Mouse (Mus musculus) lung, postnatal 14 days (tissue): ENCODE results near the gene Tns4.
A peak's percentile ranks its signal among the peaks of the same experiment; 100 is the strongest.

ENCODE experiments used
- DNase-seq: peaks from one replicate; pipeline ENCODE4 v3.0.0; 2021

The Tns4 gene

DNA sequence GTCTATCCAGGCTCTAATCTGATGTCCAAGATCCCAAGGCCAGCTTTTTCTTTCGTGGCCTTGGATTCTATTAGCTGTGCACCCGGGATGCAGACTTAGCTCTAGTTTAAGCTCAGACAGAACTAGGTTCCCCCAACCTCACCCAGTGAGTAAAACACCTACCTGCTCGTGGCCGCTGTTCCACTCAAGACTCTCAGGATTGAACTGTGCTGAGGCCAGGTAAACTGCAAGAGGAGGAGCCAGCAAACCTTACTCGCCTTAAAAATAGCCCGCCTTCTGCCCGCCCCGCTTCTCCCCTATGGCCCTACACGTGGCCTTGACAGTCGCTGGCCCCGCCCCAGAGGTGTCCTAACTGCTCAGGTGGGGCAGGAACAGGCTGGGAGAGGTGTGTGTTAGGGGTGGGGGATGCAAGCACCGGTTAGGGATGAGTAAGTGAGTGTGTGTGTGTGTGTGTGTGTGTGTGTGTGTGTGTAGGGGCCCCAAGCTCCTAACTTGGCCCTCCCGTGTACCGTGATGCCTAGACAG is at the start of gene Tns4:
Gene Tns4 (minus strand): TSS at position 230 of the 525 bp plus-strand sequence.
- DNase-seq, result no peak

DNA sequence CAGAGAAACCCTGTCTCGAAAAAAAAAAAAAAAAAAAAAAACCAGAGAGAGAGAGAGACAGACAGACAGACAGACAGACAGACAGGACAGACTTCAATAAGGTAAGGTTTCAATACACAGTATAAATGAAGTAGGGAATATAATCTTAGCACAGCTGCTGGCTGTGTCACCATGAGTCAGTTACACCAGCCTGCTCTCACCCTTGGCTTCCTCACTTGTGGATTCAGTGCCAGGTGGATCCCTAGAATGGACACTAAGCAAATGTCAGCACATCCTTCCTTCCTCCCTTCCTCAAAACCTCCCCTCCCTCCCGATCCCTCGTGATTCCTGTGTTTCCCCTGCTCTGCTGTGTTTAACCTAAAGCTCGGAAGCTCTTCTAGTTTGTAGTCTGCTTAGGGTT is 48.3 kb upstream of the Tns4 start:
- no peak for DNase-seq

DNA sequence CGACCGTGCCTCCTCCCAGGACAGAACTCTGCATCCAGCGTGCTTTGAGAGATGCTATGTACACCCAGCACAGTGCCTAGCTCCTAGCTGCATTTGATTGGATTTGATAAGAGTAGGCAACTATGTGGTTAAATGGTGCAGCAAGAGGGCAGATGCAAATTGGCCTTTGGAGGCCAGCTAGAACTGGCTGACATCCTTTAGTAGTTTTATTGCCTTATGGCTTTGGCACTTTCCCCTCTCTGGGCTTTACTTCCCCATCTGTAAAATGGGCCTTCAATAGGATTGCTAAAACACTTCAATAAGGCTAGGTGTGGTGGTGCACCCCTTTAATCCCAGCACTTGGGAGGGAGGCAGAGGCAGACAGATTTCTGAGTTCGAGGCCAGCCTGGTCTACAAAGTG is 47.9 kb upstream of the Tns4 start:
- DNase-seq, result no peak

DNA sequence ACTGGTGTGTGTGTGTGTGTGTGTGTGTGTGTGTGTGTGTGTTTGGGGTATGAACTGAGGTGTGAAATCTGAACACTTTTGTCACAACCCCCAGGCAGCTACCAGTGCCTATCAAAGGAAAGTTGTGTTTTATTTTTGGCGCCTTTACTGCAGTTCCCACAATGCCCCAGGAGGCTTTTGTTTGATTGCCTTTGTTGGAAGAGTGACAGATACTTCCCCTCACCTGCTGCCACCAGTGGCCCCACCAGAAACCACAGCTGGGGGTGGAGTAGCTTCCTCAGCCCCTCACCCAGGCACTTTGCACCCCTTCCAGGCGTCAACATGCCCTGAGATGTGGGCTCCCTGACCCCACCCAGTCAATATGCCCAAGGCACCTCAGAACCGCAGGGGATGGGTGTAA is 47.3 kb upstream of the Tns4 start:
- no peak for DNase-seq

DNA sequence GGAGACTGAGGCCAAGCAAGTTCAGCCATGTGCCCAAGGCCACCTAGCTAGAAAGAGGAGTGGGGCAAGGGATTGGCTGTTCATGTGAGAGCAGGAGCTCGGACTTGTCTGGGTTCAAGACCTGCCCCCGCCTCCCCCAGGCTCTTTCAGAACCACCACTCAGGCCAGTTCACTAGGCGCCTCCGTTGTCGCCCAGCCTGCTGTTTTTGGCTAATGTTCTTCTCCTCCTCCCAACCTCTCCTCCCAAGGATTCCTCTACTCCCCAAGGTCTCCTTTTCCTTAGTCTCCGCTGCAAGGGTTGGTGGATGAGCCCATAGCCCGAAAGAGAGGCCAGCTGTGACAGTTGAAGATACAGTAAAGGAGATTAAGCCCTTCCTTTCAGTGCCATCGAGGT is 45.9 kb upstream of the Tns4 start:
- no peak for DNase-seq

DNA sequence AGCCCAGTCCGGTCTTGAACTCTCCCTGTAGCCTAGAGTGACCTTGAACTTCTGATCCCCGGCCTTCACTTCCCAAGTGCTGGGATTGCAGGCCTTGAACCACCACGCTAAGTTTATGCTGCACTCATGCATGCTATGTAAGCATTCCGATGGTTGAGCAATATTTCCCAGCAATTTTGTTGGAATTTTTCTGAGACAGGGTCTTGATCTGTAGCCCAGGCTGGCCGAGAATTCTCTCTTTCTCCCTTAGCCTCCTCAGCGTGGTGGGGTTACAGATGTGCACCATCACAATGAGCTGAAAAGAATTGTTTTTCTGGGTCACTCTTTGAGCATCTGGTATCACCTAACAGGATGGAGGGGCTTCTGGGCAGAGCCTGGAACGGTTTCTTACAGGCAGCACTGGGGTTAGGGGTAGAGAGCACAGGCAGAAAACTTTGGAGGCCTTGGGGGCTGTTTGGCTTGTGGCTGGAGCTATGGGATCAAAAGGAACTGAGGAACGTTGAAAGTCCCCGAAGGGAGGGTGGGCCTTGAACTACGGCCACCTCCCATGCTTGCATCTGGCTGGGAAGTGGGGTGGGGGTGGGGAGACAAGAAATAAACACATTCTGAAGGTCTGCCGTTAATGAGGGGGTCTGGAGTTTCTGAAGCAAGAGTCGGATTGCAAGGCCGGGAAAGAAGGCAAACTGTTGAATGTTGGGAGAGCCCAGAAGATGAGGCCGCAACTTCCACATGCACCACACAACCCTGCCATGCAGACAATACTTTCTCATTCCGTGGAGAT is 45.4 kb upstream of the Tns4 start:
- DNase-seq, result no peak

DNA sequence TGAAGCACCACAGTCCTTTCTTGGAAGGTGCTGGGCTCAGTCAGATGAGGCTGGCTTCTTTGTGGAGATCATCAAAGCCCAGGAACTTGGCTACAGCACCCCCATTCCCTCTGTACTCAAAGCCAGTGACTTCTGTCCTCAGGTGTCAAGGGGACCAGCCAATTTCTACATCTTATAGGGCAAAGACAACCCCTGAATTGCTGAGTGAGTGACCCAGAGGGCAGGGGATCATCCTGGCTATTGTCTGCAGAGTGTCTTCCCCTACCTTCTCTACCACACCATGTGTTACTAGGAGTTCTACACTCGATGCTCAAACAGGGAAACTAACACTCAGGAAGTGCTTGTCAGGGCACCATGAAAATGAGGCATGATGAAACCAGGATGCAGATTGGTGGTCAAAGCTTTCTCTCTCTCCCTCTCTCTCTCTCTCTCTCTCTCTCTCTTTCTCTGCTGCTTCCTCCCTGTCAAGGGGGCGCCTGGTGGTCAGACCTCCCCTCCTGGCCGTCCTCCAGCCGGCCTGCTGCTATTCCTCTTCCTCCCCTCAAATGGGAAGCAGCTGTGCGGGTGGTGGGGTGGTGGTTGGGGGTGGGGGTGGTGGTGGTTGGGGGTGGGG is 44.3 kb upstream of the Tns4 start:
- no peak for DNase-seq

DNA sequence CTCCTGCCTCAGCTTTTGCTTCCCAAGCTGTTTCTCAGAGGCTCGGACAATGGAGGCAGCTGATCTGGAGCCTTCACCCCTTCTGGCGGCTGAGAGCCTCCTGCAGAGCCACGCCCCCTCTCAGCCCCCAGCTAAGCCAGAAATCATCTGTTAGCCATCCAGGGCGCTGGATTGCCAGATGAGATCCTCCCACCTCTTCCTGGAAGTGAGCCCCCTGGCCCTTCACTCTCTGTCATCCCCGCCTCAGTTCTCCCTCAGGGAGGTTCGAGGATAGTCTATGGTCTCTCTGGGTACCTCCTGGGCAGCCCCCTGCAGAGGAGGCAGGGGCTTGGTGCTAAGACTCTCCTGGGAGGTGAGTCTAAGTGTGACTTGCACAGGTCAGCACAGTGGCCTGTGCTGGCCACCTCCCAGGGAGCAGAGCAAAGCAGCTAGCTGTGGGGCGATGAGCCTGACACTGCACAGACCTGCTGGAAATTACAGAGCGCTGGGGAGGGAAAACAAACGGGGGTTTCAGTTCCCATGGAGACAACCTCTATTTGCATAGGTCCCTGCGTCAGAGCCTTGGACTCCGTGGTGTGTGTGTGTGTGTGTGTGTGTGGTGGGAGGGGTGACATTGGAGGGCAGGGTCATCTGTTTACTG is 43.1 kb upstream of the Tns4 start:
- no peak for DNase-seq

DNA sequence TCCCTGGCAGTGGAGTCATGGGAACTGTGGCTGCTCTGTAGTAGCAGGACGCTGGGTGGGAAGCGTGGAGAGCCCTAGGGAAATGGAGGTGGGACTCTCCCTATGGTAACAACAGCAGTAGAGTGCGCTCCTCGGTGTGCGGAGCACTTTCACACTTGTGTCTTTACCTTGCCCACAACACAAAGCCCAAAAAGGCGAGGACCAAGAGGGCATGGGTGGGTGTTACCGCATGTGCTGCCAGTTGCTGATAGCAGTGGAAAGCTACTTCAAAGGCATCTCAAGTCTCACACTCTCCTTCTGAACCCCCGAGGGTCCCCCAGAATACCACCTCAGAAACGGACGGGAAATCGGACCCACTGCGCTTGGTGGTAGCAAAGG is 42.3 kb upstream of the Tns4 start:
- DNase-seq, result no peak

DNA sequence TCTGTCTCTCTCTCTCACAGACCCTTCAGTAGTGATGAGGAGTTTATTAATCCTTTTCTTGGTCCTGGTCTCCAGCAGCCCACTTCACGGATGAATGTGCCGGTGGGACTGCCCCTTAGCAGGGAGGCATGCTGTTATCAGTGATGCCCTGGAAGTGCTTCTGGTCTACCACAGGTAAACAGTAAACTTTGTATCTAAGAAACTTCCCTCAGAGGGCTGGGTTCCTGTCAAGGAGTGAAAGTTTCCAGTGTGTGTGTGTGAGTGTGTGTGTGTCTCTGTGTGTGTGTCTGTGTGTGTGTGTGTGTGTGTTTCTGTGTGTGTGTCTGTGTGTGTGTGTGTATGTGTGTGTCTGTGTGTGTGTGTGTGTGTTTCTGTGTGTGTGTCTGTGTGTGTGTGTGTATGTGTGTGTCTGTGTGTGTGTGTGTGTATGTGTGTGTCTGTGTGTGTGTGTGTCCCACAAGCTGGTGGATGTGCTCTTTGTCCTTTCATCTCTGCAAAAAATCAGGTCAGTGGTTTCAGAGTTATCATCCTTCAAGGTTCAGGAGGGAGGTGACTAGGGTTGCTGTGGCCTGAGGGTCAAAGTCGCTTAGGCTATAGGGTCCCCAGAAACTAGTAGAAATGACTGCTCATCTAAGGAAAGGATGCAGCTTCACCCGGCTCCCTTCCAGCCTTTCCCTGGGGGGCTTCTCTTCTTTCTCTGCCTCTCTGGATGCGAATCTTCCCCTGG is 41.8 kb upstream of the Tns4 start:
- no peak for DNase-seq

DNA sequence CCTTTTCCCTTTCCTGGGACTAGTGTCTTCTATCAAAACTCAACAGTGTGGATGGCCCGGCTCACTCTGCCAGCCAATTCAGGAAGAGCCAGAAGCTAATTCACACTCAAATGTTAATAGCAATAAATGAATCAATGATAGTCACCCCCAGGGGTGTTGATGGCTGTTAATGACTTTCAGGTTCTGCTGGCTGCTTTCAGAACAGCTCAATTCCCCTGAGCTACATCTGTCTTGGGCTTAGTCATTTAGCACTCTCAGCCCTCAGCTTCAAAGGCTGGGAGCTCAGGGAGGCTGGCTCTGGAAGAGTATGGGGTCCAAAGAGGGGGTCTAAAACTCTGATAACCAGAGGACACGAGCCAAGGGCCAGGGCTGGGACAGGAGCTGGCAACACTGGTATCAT is 40.2 kb upstream of the Tns4 start:
- no peak for DNase-seq

DNA sequence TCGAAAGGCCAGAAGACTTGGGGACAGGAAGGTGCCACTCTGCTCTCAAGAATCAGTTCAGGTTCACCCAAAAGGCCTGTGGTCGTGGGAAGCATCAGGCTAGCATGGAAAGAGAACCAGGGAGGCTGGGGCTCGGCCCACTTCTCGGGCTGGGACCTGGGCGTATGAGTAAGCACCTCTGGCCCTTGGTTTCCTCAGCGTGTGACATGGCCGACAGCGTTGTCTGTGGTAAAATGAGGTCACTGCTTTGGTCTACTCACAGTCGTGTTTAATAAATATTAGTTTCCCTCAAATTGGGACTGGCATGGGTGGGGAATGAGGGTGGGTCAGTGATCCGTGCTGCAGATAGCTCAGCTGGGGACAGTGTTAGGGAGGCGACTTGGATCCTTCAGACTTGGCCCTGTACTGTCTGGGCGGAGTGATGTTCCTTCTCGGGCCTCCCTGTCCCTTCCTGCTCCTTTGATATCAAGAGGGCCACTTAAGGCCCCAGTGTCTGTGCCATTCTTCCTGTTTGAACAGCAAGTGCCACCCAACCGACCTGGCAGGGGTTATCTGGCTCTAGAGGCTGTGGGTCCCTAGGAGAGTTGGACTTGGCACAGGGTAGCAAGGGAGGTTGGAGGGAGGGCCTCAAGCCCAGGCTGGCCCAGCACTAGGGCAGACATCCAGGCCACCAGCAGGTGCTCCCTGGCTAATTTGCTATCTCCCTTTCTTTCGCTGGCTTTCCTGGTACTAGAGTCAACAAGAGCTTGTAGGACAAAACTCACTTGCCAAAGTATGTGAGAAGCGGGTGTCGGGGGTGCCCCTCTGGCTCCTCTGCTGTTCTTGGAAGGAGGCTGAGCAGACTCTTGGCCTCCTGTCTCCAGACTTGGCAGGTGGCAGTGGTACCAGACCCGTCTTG is 38.9 kb upstream of the Tns4 start:
- DNase-seq, result peak; percentile 59

DNA sequence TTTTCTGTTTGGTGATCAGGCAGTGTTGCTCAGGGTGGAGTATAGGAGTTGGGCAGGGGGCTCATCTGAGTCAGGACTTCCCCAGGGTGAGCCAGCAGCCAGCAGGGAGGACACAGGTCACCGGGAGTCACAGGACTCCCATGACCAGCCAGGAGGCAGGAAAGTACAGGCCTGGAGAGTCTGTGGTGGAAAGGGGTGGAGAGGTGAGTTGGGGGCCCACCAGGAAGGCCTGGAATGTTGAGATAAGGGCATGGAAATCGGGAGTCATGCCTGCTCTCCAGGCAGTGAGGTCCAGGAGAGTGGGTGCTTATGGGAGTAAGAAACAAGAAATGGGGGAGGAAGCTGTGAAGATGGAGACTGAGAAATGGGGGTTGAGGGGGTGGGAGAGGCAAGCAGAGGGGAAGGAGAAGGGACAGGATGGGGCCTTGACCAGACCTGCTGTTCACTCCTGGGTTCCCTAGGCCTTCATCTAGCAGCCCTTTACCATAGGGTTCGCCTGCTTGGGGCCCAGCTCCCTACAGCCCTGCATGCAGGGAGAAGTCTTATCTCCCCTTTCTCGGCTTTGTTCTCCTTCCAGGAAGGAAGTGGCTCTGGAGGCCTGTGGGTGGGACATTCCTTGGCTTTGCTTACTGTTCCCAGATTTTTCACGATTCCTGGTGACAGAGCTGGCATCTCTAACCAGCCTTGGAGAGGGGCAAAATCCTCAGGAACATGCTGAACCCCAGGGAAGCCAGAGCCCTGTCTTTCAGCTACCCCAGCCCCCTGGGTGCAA is 37.6 kb upstream of the Tns4 start:
- peak; percentile 57 for DNase-seq

DNA sequence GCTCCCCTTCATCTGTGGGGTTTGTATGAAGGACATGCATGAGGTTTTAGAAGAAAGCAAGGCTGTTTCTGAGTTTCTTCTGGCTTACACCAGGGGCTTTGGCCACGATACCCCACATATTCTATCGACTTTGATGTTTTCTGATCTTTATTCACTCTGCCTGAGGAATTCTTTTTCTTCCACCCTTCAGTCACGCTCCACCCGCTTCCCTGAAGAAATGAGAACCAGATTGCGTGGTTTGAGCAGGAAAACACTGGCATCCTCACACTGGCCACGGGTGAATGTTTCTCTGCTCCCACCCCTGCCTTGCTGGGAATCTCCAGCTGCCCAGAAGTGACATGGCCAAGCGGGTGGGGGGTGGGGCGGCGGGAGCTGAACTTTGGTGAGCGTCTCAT is 35.5 kb upstream of the Tns4 start:
- no peak for DNase-seq

DNA sequence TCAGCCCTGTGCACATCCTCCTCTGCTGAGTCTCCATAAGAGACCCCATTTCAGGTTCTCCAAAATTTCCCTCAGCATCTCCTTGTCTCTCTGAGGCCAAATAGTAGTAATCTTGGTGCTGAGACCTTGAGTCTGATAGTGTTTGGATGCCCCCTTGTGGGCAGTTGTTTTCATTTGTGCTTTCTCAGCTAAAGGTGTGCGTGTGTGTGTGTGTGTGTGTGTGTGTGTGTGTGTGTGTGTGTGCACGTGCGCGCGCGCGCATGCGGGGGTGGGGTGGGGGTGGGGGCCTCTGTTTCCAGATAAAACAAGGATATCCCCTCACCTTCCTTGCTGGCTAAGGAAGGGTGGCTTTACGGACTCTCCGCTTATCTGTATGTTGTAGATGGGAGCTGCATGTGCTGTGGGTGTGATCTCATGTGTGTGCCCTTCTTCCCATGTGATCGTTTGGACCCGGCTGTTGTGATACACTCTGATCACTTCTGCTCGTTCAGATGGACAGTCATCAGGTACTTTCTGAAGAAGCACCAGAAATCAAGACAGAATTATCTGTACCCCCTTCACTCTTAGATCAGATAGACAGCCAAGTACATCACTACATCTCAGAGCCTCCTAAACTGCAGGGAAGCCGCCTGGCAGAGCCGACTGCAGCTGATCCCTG is 35.0 kb upstream of the Tns4 start:
- peak; percentile 77 for DNase-seq

DNA sequence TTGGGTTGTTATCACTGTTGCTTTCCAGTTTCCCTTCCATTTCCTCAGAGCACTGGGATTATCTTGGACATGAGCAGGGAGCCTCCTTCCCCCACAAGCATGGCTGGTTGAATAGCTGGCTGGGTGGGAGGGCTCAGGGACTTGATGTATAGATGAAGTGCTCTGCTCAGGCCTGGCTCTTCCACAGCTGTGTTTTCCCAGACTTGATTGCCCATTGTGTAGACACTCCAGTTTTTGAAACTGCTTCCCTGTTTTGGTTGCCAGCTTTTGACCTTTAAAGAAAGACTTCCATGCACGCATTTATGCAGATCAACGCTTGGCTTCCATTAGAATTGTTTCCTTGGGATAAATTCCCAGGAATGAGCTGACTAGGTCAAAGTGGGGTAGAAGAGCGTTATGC is 33.6 kb upstream of the Tns4 start:
- DNase-seq, result no peak

DNA sequence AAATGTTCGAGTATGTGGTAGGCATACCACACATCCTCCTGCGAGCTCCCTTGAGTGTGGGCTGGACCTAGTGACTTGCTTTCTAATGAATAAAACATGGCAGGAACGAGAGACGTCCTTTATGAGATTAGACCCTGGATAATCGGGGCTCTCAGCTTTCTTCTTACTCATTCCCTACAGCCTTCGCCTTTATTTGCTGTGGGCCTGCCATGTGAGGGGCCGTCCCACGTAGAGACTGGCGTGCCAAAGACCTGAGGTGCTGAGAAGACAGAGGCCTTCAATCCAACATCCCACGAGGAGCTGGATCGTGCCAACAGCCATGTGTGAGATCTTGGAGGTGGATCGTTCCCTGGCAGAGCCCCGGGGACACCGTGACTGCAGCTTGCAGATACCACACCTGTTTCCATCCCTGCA is 32.1 kb upstream of the Tns4 start:
- no peak for DNase-seq

DNA sequence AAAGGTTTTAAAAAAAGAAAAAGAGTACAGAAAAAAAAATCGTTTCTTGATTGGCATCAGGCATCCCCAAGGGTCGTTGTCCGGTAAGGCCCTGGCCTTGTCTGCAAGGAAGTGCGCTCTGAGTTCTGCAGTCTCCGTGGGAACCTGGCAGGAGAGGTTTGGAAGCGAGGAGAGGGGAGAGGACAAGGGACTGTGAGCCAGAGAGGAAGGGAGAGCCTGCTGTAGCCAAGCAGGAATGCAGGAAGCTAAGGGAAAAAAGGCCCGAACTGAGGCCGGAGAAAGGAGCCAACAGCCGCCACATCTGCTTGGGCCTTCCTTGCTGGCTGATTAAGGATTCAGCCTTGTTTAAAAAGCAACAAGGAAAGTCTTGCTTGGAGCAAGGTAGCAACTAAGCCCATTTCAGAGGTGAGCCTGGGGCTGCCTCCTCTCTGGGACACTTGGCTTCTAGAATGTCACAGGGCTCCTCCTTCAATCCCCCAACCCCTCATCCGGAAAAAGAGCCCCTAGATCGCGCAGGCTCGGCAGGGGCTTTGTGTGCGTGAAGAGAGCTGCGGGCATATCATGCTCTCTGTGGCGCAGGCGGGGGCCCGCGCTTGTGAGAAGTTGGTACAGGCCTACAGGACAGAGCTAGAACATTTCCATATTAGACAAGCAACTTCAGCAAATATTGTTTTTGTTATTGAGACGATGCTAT is 31.6 kb upstream of the Tns4 start:
- DNase-seq, result peak; percentile 41

DNA sequence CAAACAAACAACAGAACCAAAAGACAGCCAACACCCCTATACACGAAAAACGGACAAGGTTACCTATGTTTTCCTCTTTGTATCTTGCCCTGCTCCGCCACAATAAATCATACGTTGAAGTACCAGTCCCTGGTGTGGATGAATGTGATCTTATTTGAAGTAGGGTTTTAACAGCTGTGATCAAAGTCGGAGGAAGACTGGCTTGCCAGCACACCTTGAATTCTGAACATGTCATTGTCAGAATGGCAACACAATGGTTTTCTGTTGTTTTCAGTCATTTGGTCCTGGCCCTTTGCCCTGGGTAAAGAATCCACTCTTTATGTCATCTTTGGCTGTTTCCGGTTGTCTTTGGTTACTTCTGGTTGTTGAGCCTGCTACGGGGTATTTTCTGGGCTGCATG is 29.9 kb upstream of the Tns4 start:
- no peak for DNase-seq

DNA sequence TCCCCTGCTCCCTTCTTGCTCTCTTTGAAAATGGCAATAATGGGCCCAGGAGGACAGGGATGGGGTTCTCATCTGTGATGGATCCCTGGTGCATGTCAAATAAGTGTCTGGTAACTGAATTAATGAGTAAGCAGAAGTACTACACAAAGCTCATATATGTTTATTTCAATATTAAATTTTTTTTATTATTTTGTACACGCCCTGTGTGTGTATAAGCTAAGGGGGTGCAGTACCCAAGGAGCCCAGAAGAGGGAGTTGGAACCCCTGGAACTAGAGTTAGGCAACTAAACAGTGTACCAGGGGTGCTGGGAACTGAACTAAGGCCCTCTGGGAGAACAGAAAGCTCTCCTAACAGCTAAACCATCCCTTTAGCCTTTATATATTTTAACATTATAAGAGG is 29.3 kb upstream of the Tns4 start:
- no peak for DNase-seq
